Mouse (Mus musculus): ENCODE measurements at regions not wholly inside any gene's neighbourhood (a gene's known extent, or its start where the extent isn't known, plus 50 kb on each side); places are given as distances from the start of the nearest gene placed in this dataset.

DNA sequence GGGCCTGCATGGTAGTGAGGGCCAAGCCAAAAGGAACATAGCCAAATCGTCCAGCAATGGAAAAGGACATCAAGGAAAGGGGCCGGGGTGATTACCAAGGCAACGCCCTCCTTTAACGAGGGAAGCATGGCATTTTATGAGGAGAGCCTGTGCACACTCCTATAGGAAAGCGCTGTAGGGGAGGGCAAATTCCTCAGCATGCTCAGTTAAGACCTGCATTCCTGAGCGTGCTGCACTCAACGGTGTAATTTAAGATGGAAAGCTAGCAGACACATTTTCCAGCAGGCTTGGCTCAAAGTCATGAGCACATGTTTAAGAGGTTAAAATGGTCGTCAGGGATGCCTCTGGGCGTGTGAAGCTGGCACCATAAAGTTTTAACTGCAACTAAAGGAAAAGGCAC lies 56.6 kb upstream of the Anapc15-ps start:
- Histone ChIP-seq H3K4me1 (replicated peaks; ENCODE audit: control insufficient read depth, insufficient read depth, low read length) (0 out of 2 replicates have a peak, but pooled peaks cover 2% of the 10 kb centered on the region), H3K27ac (ENCODE audit: control insufficient read depth, insufficient read depth, low read length) (no peak overlapping the region), H3K27me3 (ENCODE audit: control insufficient read depth, insufficient read depth, low read length) (no peaks in the 10 kb centered on the region), H3K4me3 (ENCODE audit: control insufficient read depth, insufficient read depth, low read length) (no peak overlapping the region), H3K36me3 (ENCODE audit: control insufficient read depth, insufficient read depth, low read length) (no peaks in the 10 kb centered on the region)
- no peak for DNase-seq
- TF ChIP-seq CTCF (IDR thresholded peaks at IDR 0.05; ENCODE audit: borderline replicate concordance, control insufficient read depth, extremely low read depth, insufficient read depth, low read length, poor library complexity) (no peak), POLR2A (IDR thresholded peaks at IDR 0.05; ENCODE audit: control insufficient read depth, extremely low read depth, insufficient read depth, low read length, poor library complexity) (no peak)
- 87% methylated on average over 9 of the region's 9 CpGs for WGBS

- Histone ChIP-seq H3K4me3 (ENCODE audit: control insufficient read depth, insufficient read depth, low read length) (no peak overlapping the region), H3K36me3 (ENCODE audit: control insufficient read depth, insufficient read depth, low read length) (no peaks in the 10 kb centered on the region), H3K27ac (ENCODE audit: control insufficient read depth, insufficient read depth, low read length) (no peak overlapping the region), H3K27me3 (ENCODE audit: control insufficient read depth, insufficient read depth, low read length) (no peaks in the 10 kb centered on the region), H3K4me1 (replicated peaks; ENCODE audit: control insufficient read depth, insufficient read depth, low read length) (peaks cover under 1% of the 10 kb centered on the region; the same call in 1 of the 2 replicates)
- TF ChIP-seq CTCF (IDR thresholded peaks at IDR 0.05; ENCODE audit: borderline replicate concordance, control insufficient read depth, extremely low read depth, insufficient read depth, low read length, poor library complexity), result no peak
- no peak for TF ChIP-seq POLR2A (IDR thresholded peaks at IDR 0.05; ENCODE audit: control insufficient read depth, extremely low read depth, insufficient read depth, low read length, poor library complexity)
- DNase-seq, result no peak
- 90% methylated on average over 5 of the region's 5 CpGs for WGBS
Measured at GRCm38 (mm10) chr10:95725910-95726309, 52.7 kb upstream of the Anapc15-ps start.

DNA sequence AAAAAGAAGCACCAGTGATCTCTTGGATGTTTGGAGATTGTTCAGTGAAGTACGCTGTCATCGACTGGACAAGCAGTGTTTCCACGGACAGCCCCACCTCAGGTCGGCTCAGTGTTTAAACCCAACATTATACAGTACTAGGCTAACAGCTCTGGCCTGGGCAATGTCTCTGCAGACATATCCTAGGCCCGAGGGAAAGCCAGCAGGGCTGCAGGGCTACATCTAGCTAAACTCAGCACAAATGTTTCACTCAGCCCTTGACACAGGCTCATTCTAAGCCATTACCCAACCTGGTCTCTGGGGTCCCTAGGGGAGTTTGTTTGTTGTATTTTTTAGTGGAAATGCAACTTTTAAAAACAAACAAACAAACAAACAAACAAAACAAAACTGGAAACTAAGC lies 52.1 kb upstream of the Anapc15-ps start:
- DNase-seq, result no peak
- TF ChIP-seq CTCF (IDR thresholded peaks at IDR 0.05; ENCODE audit: borderline replicate concordance, control insufficient read depth, extremely low read depth, insufficient read depth, low read length, poor library complexity) (no peak), POLR2A (IDR thresholded peaks at IDR 0.05; ENCODE audit: control insufficient read depth, extremely low read depth, insufficient read depth, low read length, poor library complexity) (no peak)
- H3K27ac ChIP-seq (ENCODE audit: control insufficient read depth, insufficient read depth, low read length), result no peak overlapping the region

More for the DNA sequence above, 52.1 kb upstream of the Anapc15-ps start:
- H3K4me3 ChIP-seq (ENCODE audit: control insufficient read depth, insufficient read depth, low read length), result no peak overlapping the region
- WGBS, result 90% methylated on average over 5 of the region's 5 CpGs
- no peaks in the 10 kb centered on the region for H3K27me3 ChIP-seq (ENCODE audit: control insufficient read depth, insufficient read depth, low read length)
- no peaks in the 10 kb centered on the region for H3K36me3 ChIP-seq (ENCODE audit: control insufficient read depth, insufficient read depth, low read length)
- no peaks in the 10 kb centered on the region; the same call in 1 of the 2 replicates for H3K4me1 ChIP-seq (replicated peaks; ENCODE audit: control insufficient read depth, insufficient read depth, low read length)
